Mouse (Mus musculus): Measurements from ENCODE around the gene Tsnax. TPM values are rescaled to one million over a fixed set of nuclear protein-coding genes. Genes with fewer than 3 reads are reported as not detected.

The Tsnax gene
- polyA plus RNA-seq, 1 experiment from 2014 or later: 155 TPM

- no peaks in the 10 kb centered on the region for H3K36me3 ChIP-seq (ENCODE audit: control insufficient read depth, insufficient read depth, low read length)
- DNase-seq (ENCODE audit: low spot score) (no peak), ATAC-seq (ENCODE audit: insufficient read depth, low FRiP score, low TSS enrichment) (no peak)
- no peak overlapping the region for H3K4me3 ChIP-seq (ENCODE audit: low read depth, low read length)
- peaks cover 14% of the 10 kb centered on the region for H3K27me3 ChIP-seq (ENCODE audit: control insufficient read depth, insufficient read depth, low read length)
- 66% methylated on average over 5 of the region's 5 CpGs for WGBS
- H3K4me2 ChIP-seq (ENCODE audit: low read depth): no peak overlapping the region
- H3K27ac ChIP-seq (ENCODE audit: low read depth, low read length): no peak overlapping the region
- no peaks in the 10 kb centered on the region for H3K4me1 ChIP-seq (ENCODE audit: control insufficient read depth, insufficient read depth, low read length)
- H3K9ac ChIP-seq (ENCODE audit: low read length): no peak overlapping the region
- H3K9me3 ChIP-seq (ENCODE audit: control insufficient read depth, low read length): 0 out of 2 replicates have a peak, but pooled peaks cover 2% of the 10 kb centered on the region
These were observed 36.4 kb downstream of the Tsnax start for GRCm38 (mm10) chr8:125049051-125049750.

DNA sequence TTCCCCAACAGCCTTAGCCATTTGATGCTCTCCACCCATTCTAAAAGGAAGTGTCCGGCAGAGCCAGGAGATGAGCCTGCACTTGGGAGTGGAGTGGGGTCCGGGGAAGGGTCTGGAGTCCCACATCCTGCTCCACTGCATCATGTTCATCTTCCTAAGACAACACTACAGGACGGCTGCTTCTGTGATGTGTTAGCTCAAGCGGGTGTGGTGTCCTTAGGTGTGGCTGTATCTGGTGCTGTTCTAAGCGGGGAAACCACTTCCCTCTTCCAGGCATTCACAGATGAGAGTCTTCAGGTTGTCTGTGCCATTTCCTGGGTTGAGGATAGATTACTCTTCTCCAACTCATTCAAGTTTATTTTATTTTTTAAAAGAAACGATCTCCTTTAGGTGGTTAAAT, 37.0 kb downstream of the Tsnax start:
- Histone ChIP-seq H3K27ac (ENCODE audit: low read depth, low read length) (no peak overlapping the region), H3K27me3 (ENCODE audit: control insufficient read depth, insufficient read depth, low read length) (peaks cover 20% of the 10 kb centered on the region), H3K9ac (ENCODE audit: low read length) (no peak overlapping the region), H3K36me3 (ENCODE audit: control insufficient read depth, insufficient read depth, low read length) (no peaks in the 10 kb centered on the region), H3K4me3 (ENCODE audit: low read depth, low read length) (no peak overlapping the region), H3K4me1 (ENCODE audit: control insufficient read depth, insufficient read depth, low read length) (no peaks in the 10 kb centered on the region), H3K9me3 (ENCODE audit: control insufficient read depth, low read length) (0 out of 2 replicates have a peak, but pooled peaks cover 2% of the 10 kb centered on the region), H3K4me2 (ENCODE audit: low read depth) (no peak overlapping the region)
- DNase-seq (ENCODE audit: low spot score) (no peak), ATAC-seq (ENCODE audit: insufficient read depth, low FRiP score, low TSS enrichment) (no peak)
- WGBS: 81% methylated on average over 6 of the region's 6 CpGs

DNA sequence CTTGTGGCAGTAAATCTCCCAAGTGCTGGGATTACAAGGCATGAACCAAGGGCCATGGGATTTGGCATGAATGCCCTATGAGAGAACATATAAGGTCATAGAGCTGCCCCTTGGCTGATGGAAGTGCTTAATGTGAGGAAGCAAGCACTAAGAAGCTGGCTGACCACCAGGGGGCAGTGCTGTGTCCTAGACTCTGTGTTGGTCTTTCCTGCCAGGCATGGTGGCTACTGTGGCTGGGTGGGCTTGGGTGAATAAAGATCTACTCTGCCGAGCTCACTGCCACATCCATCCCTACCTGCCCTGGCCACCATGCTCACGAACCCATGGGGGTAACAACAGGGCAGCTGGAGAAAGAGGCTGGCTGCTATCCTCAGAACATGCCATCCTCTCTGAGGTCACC, 39.2 kb downstream of the Tsnax start:
- H3K36me3 ChIP-seq (ENCODE audit: control insufficient read depth, insufficient read depth, low read length): no peaks in the 10 kb centered on the region
- no peak overlapping the region for H3K4me2 ChIP-seq (ENCODE audit: low read depth)
- H3K4me3 ChIP-seq (ENCODE audit: low read depth, low read length): no peak overlapping the region
- H3K4me1 ChIP-seq (ENCODE audit: control insufficient read depth, insufficient read depth, low read length): no peaks in the 10 kb centered on the region
- DNase-seq (ENCODE audit: low spot score): peak; percentile 73
- no peak for ATAC-seq (ENCODE audit: insufficient read depth, low FRiP score, low TSS enrichment)
- peaks cover 31% of the 10 kb centered on the region for H3K27me3 ChIP-seq (ENCODE audit: control insufficient read depth, insufficient read depth, low read length)
- H3K27ac ChIP-seq (ENCODE audit: low read depth, low read length): no peak overlapping the region
- no peak overlapping the region for H3K9ac ChIP-seq (ENCODE audit: low read length)
- WGBS: 40% methylated on average over 2 of the region's 2 CpGs
- 0 out of 2 replicates have a peak, but pooled peaks cover 2% of the 10 kb centered on the region for H3K9me3 ChIP-seq (ENCODE audit: control insufficient read depth, low read length)

DNA sequence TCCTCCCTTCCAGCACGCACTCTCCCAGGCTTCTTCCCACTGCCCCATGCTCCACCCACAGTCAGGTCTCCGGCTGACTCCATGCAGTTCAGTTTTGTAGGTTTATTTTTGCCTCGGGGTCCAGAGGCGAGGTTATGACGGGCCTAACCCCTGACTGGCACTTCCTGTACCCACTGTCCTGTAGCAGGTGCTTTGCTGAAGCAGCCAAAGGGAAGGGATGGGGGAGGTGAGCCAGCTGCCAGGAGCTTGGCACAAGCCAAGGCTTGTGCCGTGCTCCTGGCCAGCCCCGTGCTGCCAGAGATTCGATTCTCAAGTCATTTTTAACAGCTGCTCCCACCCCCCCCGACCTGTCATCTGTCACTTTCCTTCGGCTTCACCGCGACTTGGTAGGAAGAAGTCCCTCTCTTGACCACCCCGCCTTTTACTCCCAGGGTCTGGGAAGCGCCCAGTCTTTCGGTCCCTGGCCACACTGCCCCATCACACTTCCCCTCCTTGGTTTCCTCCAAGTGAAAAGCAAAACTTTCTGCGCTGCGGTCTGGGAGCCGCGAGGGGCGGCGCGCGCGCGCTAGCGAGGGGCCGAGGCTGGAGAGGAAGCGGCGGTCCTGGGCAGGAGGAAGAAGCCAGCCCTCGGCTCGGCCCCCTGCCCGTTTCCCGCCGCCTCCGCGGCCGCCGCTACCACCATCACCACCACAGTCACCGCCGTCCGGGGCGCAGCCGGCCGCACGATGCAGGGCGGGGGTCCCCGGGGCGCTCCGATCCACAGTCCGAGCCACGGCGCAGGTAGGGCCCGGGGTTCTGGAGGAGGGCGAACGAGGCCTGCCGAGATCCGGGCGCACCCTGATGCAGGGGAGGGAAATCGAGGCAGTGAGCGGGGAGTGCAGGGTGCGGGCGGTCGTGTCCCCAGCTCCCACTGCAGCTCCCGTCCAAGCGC, 41.0 kb downstream of the Tsnax start, which contains the start of gene Disc1:
TSS of gene Disc1 (plus strand) at position 691 of the 931 bp plus-strand sequence.
- Histone ChIP-seq H3K9me3 (ENCODE audit: control insufficient read depth, low read length) (0 out of 2 replicates have a peak, but pooled peaks cover 2% of the 10 kb centered on the region), H3K4me2 (ENCODE audit: low read depth) (peak within 1 kb of the TSS; percentile 87), H3K27ac (ENCODE audit: low read depth, low read length) (no peak within 1 kb of the TSS), H3K4me3 (ENCODE audit: low read depth, low read length) (peak within 1 kb of the TSS; percentile 56), H3K27me3 (ENCODE audit: control insufficient read depth, insufficient read depth, low read length) (peaks cover 31% of the 10 kb centered on the region), H3K4me1 (ENCODE audit: control insufficient read depth, insufficient read depth, low read length) (no peaks in the 10 kb centered on the region), H3K36me3 (ENCODE audit: control insufficient read depth, insufficient read depth, low read length) (no peaks in the 10 kb centered on the region), H3K9ac (ENCODE audit: low read length) (peak within 1 kb of the TSS; percentile 58)
- 2% methylated on average over 50 of the region's 65 CpGs for WGBS
- DNase-seq (ENCODE audit: low spot score) (peak; percentile 45), ATAC-seq (ENCODE audit: insufficient read depth, low FRiP score, low TSS enrichment) (no peak)

- H3K27me3 ChIP-seq (ENCODE audit: control insufficient read depth, insufficient read depth, low read length): peaks cover 31% of the 10 kb centered on the region
- H3K4me3 ChIP-seq (ENCODE audit: low read depth, low read length): peak overlapping the region; percentile 56
- H3K27ac ChIP-seq (ENCODE audit: low read depth, low read length): no peak overlapping the region
- 0% methylated on average over 37 of the region's 38 CpGs for WGBS
- ATAC-seq (ENCODE audit: insufficient read depth, low FRiP score, low TSS enrichment) (no peak), DNase-seq (ENCODE audit: low spot score) (peak; percentile 44)
- H3K36me3 ChIP-seq (ENCODE audit: control insufficient read depth, insufficient read depth, low read length): no peaks in the 10 kb centered on the region
- peak overlapping the region; percentile 87 for H3K4me2 ChIP-seq (ENCODE audit: low read depth)
- 0 out of 2 replicates have a peak, but pooled peaks cover 2% of the 10 kb centered on the region for H3K9me3 ChIP-seq (ENCODE audit: control insufficient read depth, low read length)
- no peaks in the 10 kb centered on the region for H3K4me1 ChIP-seq (ENCODE audit: control insufficient read depth, insufficient read depth, low read length)
- H3K9ac ChIP-seq (ENCODE audit: low read length): peak overlapping the region; percentile 58
These were observed 41.6 kb downstream of the Tsnax start for GRCm38 (mm10) chr8:125054436-125054810.

DNA sequence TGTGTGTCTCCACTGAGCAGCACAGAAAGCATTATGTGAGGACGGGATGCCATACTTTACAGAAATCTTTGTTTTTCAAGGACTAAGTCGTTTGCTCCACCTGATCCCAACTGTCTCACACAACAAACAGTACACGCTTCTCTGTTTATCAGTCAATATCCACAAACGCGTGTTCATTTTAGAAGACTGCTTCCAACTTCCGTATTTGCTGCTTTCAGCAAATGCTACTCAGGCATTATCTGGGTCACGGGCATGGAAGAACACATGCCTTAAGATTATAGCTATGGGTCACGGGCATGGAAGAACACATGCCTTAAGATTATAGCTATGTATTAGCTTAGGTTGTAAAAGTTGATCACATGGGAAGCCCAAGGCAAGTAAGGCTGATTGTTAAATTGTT, 48.1 kb downstream of the Tsnax start:
- H3K4me3 ChIP-seq (ENCODE audit: low read depth, low read length): no peak overlapping the region
- no peaks in the 10 kb centered on the region for H3K27me3 ChIP-seq (ENCODE audit: control insufficient read depth, insufficient read depth, low read length)
- H3K9ac ChIP-seq (ENCODE audit: low read length): no peak overlapping the region
- no peak overlapping the region for H3K4me2 ChIP-seq (ENCODE audit: low read depth)
- ATAC-seq (ENCODE audit: insufficient read depth, low FRiP score, low TSS enrichment) (no peak), DNase-seq (ENCODE audit: low spot score) (no peak)
- no peaks in the 10 kb centered on the region for H3K9me3 ChIP-seq (ENCODE audit: control insufficient read depth, low read length)
- H3K27ac ChIP-seq (ENCODE audit: low read depth, low read length): no peak overlapping the region
- WGBS: 88% methylated on average over 8 of the region's 8 CpGs
- no peaks in the 10 kb centered on the region for H3K4me1 ChIP-seq (ENCODE audit: control insufficient read depth, insufficient read depth, low read length)
- H3K36me3 ChIP-seq (ENCODE audit: control insufficient read depth, insufficient read depth, low read length): no peaks in the 10 kb centered on the region

GRCm38 (mm10) chr8:125065596-125065995, 52.8 kb downstream of the Tsnax start:
- H3K9me3 ChIP-seq (ENCODE audit: control insufficient read depth, low read length): no peaks in the 10 kb centered on the region
- WGBS: 88% methylated on average over 6 of the region's 6 CpGs
- no peak overlapping the region for H3K4me3 ChIP-seq (ENCODE audit: low read depth, low read length)
- no peaks in the 10 kb centered on the region for H3K4me1 ChIP-seq (ENCODE audit: control insufficient read depth, insufficient read depth, low read length)
- no peaks in the 10 kb centered on the region for H3K36me3 ChIP-seq (ENCODE audit: control insufficient read depth, insufficient read depth, low read length)
- DNase-seq (ENCODE audit: low spot score) (no peak), ATAC-seq (ENCODE audit: insufficient read depth, low FRiP score, low TSS enrichment) (no peak)
- no peak overlapping the region for H3K4me2 ChIP-seq (ENCODE audit: low read depth)
- no peak overlapping the region for H3K27ac ChIP-seq (ENCODE audit: low read depth, low read length)
- no peak overlapping the region for H3K9ac ChIP-seq (ENCODE audit: low read length)
- no peaks in the 10 kb centered on the region for H3K27me3 ChIP-seq (ENCODE audit: control insufficient read depth, insufficient read depth, low read length)

DNA sequence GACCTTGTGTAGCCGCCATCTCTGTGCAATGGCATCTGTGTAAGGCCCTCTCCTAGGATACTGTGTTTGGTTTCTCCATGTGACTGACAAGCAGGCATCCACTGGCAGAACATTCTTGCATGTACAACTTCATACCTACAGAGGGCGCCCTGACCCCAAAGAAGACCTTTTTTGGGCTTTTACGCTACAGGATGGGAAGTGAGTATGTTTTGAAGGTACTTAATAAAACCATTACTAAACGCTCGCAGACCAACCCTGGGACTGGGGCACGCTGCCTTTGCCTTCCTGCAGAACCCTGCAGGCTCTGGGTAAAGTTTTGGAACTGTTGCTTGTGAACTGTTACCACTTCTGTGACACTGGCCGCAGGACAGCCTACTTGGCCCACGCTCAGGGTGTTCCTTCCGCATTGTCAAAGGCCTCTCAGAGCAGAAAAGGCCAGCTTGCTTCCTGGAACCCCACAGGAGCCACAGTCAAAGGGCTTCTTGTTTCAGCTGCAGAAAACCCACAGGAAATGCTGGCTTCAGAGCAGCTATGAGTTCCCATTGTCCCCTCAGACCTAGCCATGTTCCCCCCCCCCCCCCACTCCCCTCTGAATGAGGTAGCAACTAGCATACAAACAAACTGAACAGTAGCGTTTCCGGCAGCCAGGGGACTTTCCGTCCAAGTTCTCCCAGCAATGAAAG, 54.3 kb downstream of the Tsnax start:
- H3K9me3 ChIP-seq (ENCODE audit: control insufficient read depth, low read length): no peaks in the 10 kb centered on the region
- H3K27me3 ChIP-seq (ENCODE audit: control insufficient read depth, insufficient read depth, low read length): no peaks in the 10 kb centered on the region
- no peak overlapping the region for H3K4me3 ChIP-seq (ENCODE audit: low read depth, low read length)
- 47% methylated on average over 12 of the region's 12 CpGs for WGBS
- no peaks in the 10 kb centered on the region for H3K4me1 ChIP-seq (ENCODE audit: control insufficient read depth, insufficient read depth, low read length)
- no peak for ATAC-seq (ENCODE audit: insufficient read depth, low FRiP score, low TSS enrichment)
- H3K36me3 ChIP-seq (ENCODE audit: control insufficient read depth, insufficient read depth, low read length): no peaks in the 10 kb centered on the region
- H3K9ac ChIP-seq (ENCODE audit: low read length): no peak overlapping the region
- DNase-seq (ENCODE audit: low spot score): peak; percentile 62
- H3K4me2 ChIP-seq (ENCODE audit: low read depth): no peak overlapping the region
- H3K27ac ChIP-seq (ENCODE audit: low read depth, low read length): no peak overlapping the region
